Mouse (Mus musculus) embryonic fibroblast, embryonic 13.5 days (primary cell): Measurements from ENCODE around the gene 4930556J24Rik.

Experiments used
- CTCF ChIP-seq: IDR thresholded peaks from 2 replicates; pipeline ENCODE4 v1.5.1; 2011; ENCODE audit warnings: mild to moderate bottlenecking, control low read depth, low read length, moderate library complexity, borderline replicate concordance; ENCODE audit not compliant: insufficient read depth
- POLR2A ChIP-seq: IDR thresholded peaks from 2 replicates; pipeline ENCODE4 v1.6.1; 2011; ENCODE audit warnings: low read depth, mild to moderate bottlenecking, control low read depth, low read length, moderate library complexity

DNA sequence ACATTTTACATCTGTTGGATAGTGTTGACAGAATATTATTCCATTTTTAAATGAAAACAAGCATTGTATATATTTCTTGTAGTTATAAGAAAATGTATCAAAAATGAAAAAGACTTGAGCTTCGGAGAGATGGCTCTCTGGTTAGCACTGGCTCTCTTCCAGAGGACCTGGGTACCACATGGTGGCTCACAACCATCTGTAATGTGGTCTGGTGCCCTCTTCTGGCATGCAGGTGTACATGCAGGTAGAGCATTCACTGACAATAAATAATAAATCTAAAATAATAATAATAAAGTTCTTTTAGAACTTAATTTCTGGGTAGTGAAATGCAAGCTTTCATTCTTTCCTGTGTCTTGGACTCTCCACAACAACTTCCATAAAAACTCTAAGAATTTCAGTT is 57.8 kb downstream of the 4930556J24Rik start:
- TF ChIP-seq POLR2A (no peak), CTCF (peak; percentile 44; the same call in 1 of the 2 replicates)
